Mouse (Mus musculus): ENCODE results near the gene Katnbl1. TPM values are rescaled to one million over a fixed set of nuclear protein-coding genes. Genes with fewer than 3 reads are reported as not detected.
"Not testable (repeated sequence)": the region's sequence is repeated elsewhere in the genome, so short reads cannot be mapped to it uniquely, and the experiment has no call there.

Katnbl1 gene
- polyA plus RNA-seq, 1 experiment from 2014 or later = 50.7 TPM

- no peak for DNase-seq (ENCODE audit: low spot score)
- Histone ChIP-seq H3K27me3 (ENCODE audit: control insufficient read depth, insufficient read depth, low read length) (no peaks in the 10 kb centered on the region), H3K9me3 (ENCODE audit: control insufficient read depth, low read length) (no peaks in the 10 kb centered on the region), H3K4me2 (ENCODE audit: low read depth, severe bottlenecking) (no peak overlapping the region), H3K4me1 (ENCODE audit: control insufficient read depth, insufficient read depth, low read length) (no peaks in the 10 kb centered on the region), H3K4me3 (ENCODE audit: low read depth, low read length) (no peak overlapping the region), H3K36me3 (ENCODE audit: control insufficient read depth, insufficient read depth, low read length) (no peaks in the 10 kb centered on the region), H3K27ac (replicated peaks; ENCODE audit: low read depth, low read length) (no peak overlapping the region), H3K9ac (ENCODE audit: low read length) (no peak overlapping the region)
- no peak for ATAC-seq (ENCODE audit: insufficient number of reproducible peaks, low FRiP score, low TSS enrichment, low read depth)
- 87% methylated on average over 4 of the region's 4 CpGs for WGBS
These were observed 50.7 kb downstream of the Katnbl1 start for GRCm38 (mm10) chr2:112429665-112430064.

GRCm38 (mm10) chr2:112430403-112430802 lies 51.4 kb downstream of the Katnbl1 start:
- no peaks in the 10 kb centered on the region for H3K36me3 ChIP-seq (ENCODE audit: control insufficient read depth, insufficient read depth, low read length)
- ATAC-seq (ENCODE audit: insufficient number of reproducible peaks, low FRiP score, low TSS enrichment, low read depth) (no peak), DNase-seq (ENCODE audit: low spot score) (no peak)
- no peaks in the 10 kb centered on the region for H3K9me3 ChIP-seq (ENCODE audit: control insufficient read depth, low read length)
- no peaks in the 10 kb centered on the region for H3K27me3 ChIP-seq (ENCODE audit: control insufficient read depth, insufficient read depth, low read length)
- H3K4me3 ChIP-seq (ENCODE audit: low read depth, low read length) = no peak overlapping the region
- no peak overlapping the region for H3K4me2 ChIP-seq (ENCODE audit: low read depth, severe bottlenecking)
- H3K27ac ChIP-seq (replicated peaks; ENCODE audit: low read depth, low read length) = no peak overlapping the region
- no peak overlapping the region for H3K9ac ChIP-seq (ENCODE audit: low read length)
- H3K4me1 ChIP-seq (ENCODE audit: control insufficient read depth, insufficient read depth, low read length) = no peaks in the 10 kb centered on the region
- 75% methylated on average over 5 of the region's 5 CpGs for WGBS

GRCm38 (mm10) chr2:112432523-112432922 lies 53.5 kb downstream of the Katnbl1 start:
- H3K4me1 ChIP-seq (ENCODE audit: control insufficient read depth, insufficient read depth, low read length) = no peaks in the 10 kb centered on the region
- H3K9me3 ChIP-seq (ENCODE audit: control insufficient read depth, low read length) = no peaks in the 10 kb centered on the region
- H3K4me2 ChIP-seq (ENCODE audit: low read depth, severe bottlenecking) = no peak overlapping the region
- no peak overlapping the region for H3K27ac ChIP-seq (replicated peaks; ENCODE audit: low read depth, low read length)
- H3K4me3 ChIP-seq (ENCODE audit: low read depth, low read length) = no peak overlapping the region
- H3K27me3 ChIP-seq (ENCODE audit: control insufficient read depth, insufficient read depth, low read length) = no peaks in the 10 kb centered on the region
- no peaks in the 10 kb centered on the region for H3K36me3 ChIP-seq (ENCODE audit: control insufficient read depth, insufficient read depth, low read length)
- DNase-seq (ENCODE audit: low spot score) (no peak), ATAC-seq (ENCODE audit: insufficient number of reproducible peaks, low FRiP score, low TSS enrichment, low read depth) (no peak)
- no peak overlapping the region for H3K9ac ChIP-seq (ENCODE audit: low read length)
- 93% methylated on average over 2 of the region's 2 CpGs for WGBS

GRCm38 (mm10) chr2:112433359-112433758 lies 54.3 kb downstream of the Katnbl1 start:
- H3K36me3 ChIP-seq (ENCODE audit: control insufficient read depth, insufficient read depth, low read length) = no peaks in the 10 kb centered on the region
- no peaks in the 10 kb centered on the region for H3K4me1 ChIP-seq (ENCODE audit: control insufficient read depth, insufficient read depth, low read length)
- no peak overlapping the region for H3K9ac ChIP-seq (ENCODE audit: low read length)
- ATAC-seq (ENCODE audit: insufficient number of reproducible peaks, low FRiP score, low TSS enrichment, low read depth) (no peak), DNase-seq (ENCODE audit: low spot score) (no peak)
- no peak overlapping the region for H3K4me2 ChIP-seq (ENCODE audit: low read depth, severe bottlenecking)
- WGBS = 87% methylated on average over 2 of the region's 2 CpGs
- H3K27ac ChIP-seq (replicated peaks; ENCODE audit: low read depth, low read length) = no peak overlapping the region
- no peak overlapping the region for H3K4me3 ChIP-seq (ENCODE audit: low read depth, low read length)
- H3K9me3 ChIP-seq (ENCODE audit: control insufficient read depth, low read length) = no peaks in the 10 kb centered on the region
- H3K27me3 ChIP-seq (ENCODE audit: control insufficient read depth, insufficient read depth, low read length) = no peaks in the 10 kb centered on the region

GRCm38 (mm10) chr2:112436292-112436691 lies 57.3 kb downstream of the Katnbl1 start:
- Histone ChIP-seq H3K4me3 (ENCODE audit: low read depth, low read length) (no peak overlapping the region), H3K4me2 (ENCODE audit: low read depth, severe bottlenecking) (no peak overlapping the region), H3K9ac (ENCODE audit: low read length) (no peak overlapping the region), H3K27me3 (ENCODE audit: control insufficient read depth, insufficient read depth, low read length) (no peaks in the 10 kb centered on the region), H3K4me1 (ENCODE audit: control insufficient read depth, insufficient read depth, low read length) (no peaks in the 10 kb centered on the region), H3K36me3 (ENCODE audit: control insufficient read depth, insufficient read depth, low read length) (no peaks in the 10 kb centered on the region), H3K9me3 (ENCODE audit: control insufficient read depth, low read length) (no peaks in the 10 kb centered on the region), H3K27ac (replicated peaks; ENCODE audit: low read depth, low read length) (no peak overlapping the region)
- DNase-seq (ENCODE audit: low spot score) (no peak), ATAC-seq (ENCODE audit: insufficient number of reproducible peaks, low FRiP score, low TSS enrichment, low read depth) (no peak)
- 78% methylated on average over 4 of the region's 4 CpGs for WGBS

- Histone ChIP-seq H3K4me3 (ENCODE audit: low read depth, low read length) (no peak overlapping the region), H3K36me3 (ENCODE audit: control insufficient read depth, insufficient read depth, low read length) (no peaks in the 10 kb centered on the region), H3K9ac (ENCODE audit: low read length) (no peak overlapping the region), H3K4me1 (ENCODE audit: control insufficient read depth, insufficient read depth, low read length) (no peaks in the 10 kb centered on the region), H3K27ac (replicated peaks; ENCODE audit: low read depth, low read length) (no peak overlapping the region), H3K9me3 (ENCODE audit: control insufficient read depth, low read length) (no peaks in the 10 kb centered on the region), H3K27me3 (ENCODE audit: control insufficient read depth, insufficient read depth, low read length) (no peaks in the 10 kb centered on the region), H3K4me2 (ENCODE audit: low read depth, severe bottlenecking) (no peak overlapping the region)
- 86% methylated on average over 2 of the region's 2 CpGs for WGBS
- no peak for ATAC-seq (ENCODE audit: insufficient number of reproducible peaks, low FRiP score, low TSS enrichment, low read depth)
- DNase-seq (ENCODE audit: low spot score) = no peak
These were observed 58.6 kb downstream of the Katnbl1 start for GRCm38 (mm10) chr2:112437589-112437988.

- H3K27me3 ChIP-seq (ENCODE audit: control insufficient read depth, insufficient read depth, low read length) = no peaks in the 10 kb centered on the region
- no peak overlapping the region for H3K4me2 ChIP-seq (ENCODE audit: low read depth, severe bottlenecking)
- no peak overlapping the region for H3K9ac ChIP-seq (ENCODE audit: low read length)
- WGBS = 66% methylated on average over 2 of the region's 2 CpGs
- no peaks in the 10 kb centered on the region for H3K4me1 ChIP-seq (ENCODE audit: control insufficient read depth, insufficient read depth, low read length)
- H3K27ac ChIP-seq (replicated peaks; ENCODE audit: low read depth, low read length) = no peak overlapping the region
- DNase-seq (ENCODE audit: low spot score) (no peak), ATAC-seq (ENCODE audit: insufficient number of reproducible peaks, low FRiP score, low TSS enrichment, low read depth) (no peak)
- no peaks in the 10 kb centered on the region for H3K9me3 ChIP-seq (ENCODE audit: control insufficient read depth, low read length)
- H3K36me3 ChIP-seq (ENCODE audit: control insufficient read depth, insufficient read depth, low read length) = no peaks in the 10 kb centered on the region
- H3K4me3 ChIP-seq (ENCODE audit: low read depth, low read length) = no peak overlapping the region
These were observed 64.5 kb downstream of the Katnbl1 start for GRCm38 (mm10) chr2:112443491-112443890.

GRCm38 (mm10) chr2:112445511-112445910 lies 66.5 kb downstream of the Katnbl1 start:
- Histone ChIP-seq H3K4me1 (ENCODE audit: control insufficient read depth, insufficient read depth, low read length) (no peaks in the 10 kb centered on the region), H3K27ac (replicated peaks; ENCODE audit: low read depth, low read length) (no peak overlapping the region), H3K27me3 (ENCODE audit: control insufficient read depth, insufficient read depth, low read length) (no peaks in the 10 kb centered on the region), H3K9me3 (ENCODE audit: control insufficient read depth, low read length) (no peaks in the 10 kb centered on the region), H3K4me2 (ENCODE audit: low read depth, severe bottlenecking) (no peak overlapping the region), H3K4me3 (ENCODE audit: low read depth, low read length) (no peak overlapping the region), H3K36me3 (ENCODE audit: control insufficient read depth, insufficient read depth, low read length) (no peaks in the 10 kb centered on the region), H3K9ac (ENCODE audit: low read length) (no peak overlapping the region)
- DNase-seq (ENCODE audit: low spot score) = no peak
- no peak for ATAC-seq (ENCODE audit: insufficient number of reproducible peaks, low FRiP score, low TSS enrichment, low read depth)

- ATAC-seq (ENCODE audit: insufficient number of reproducible peaks, low FRiP score, low TSS enrichment, low read depth); H3K27me3 ChIP-seq (ENCODE audit: control insufficient read depth, insufficient read depth, low read length); H3K36me3 ChIP-seq (ENCODE audit: control insufficient read depth, insufficient read depth, low read length); H3K4me3 ChIP-seq (ENCODE audit: low read depth, low read length); H3K4me2 ChIP-seq (ENCODE audit: low read depth, severe bottlenecking); H3K27ac ChIP-seq (replicated peaks; ENCODE audit: low read depth, low read length); DNase-seq (ENCODE audit: low spot score); H3K4me1 ChIP-seq (ENCODE audit: control insufficient read depth, insufficient read depth, low read length); H3K9ac ChIP-seq (ENCODE audit: low read length); H3K9me3 ChIP-seq (ENCODE audit: control insufficient read depth, low read length): not testable (repeated sequence)
- WGBS = 66% methylated on average over 4 of the region's 4 CpGs
These were observed 69.0 kb downstream of the Katnbl1 start for GRCm38 (mm10) chr2:112448046-112448445.
